Mouse (Mus musculus) CD4-positive, CD25-positive, alpha-beta regulatory T cell, adult 4 months (primary cell): ENCODE data around the gene Wdr17. TPM values are rescaled to one million over a fixed set of nuclear protein-coding genes. Genes with fewer than 3 reads are reported as not detected.

ENCODE experiments used
- ATAC-seq: one replicate; pipeline ENCODE4 v1.8.0; 2017
- polyA plus RNA-seq, 2 experiments: library from polyadenylated mRNA; unstranded; fragments of 100-300 nt; shearing (Covaris generic); gene quantifications; one replicate each; pipeline ENCODE4 v1.2.1; 2017

Gene Wdr17
- not detected for polyA plus RNA-seq

- ATAC-seq: no peak
Measured at GRCm38 (mm10) chr8:54886987-54887785, at the start of gene Wdr17. Gene Wdr17, minus strand, starts transcription at chr8:54887184.

- ATAC-seq: no peak
Measured at GRCm38 (mm10) chr8:54932306-54932705, 45.3 kb upstream of the Wdr17 start.

- no peak for ATAC-seq
Measured at GRCm38 (mm10) chr8:54924936-54925335, 38.0 kb upstream of the Wdr17 start.

GRCm38 (mm10) chr8:54922160-54922855 lies 35.3 kb upstream of the Wdr17 start:
- ATAC-seq: no peak

- ATAC-seq: no peak
Measured at GRCm38 (mm10) chr8:54917710-54918109, 30.7 kb upstream of the Wdr17 start.

GRCm38 (mm10) chr8:54912891-54913290 lies 25.9 kb upstream of the Wdr17 start:
- no peak for ATAC-seq

GRCm38 (mm10) chr8:54899444-54899843 lies 12.5 kb upstream of the Wdr17 start:
- no peak for ATAC-seq

GRCm38 (mm10) chr8:54894637-54895322 lies 7.8 kb upstream of the Wdr17 start:
- no peak for ATAC-seq

- no peak for ATAC-seq
Measured at GRCm38 (mm10) chr8:54894180-54894579, 7.2 kb upstream of the Wdr17 start.

- no peak for ATAC-seq
Measured at GRCm38 (mm10) chr8:54886560-54886959, 424 bp downstream of the Wdr17 start.

GRCm38 (mm10) chr8:54876458-54876857 lies 10.5 kb downstream of the Wdr17 start:
- no peak for ATAC-seq

GRCm38 (mm10) chr8:54864761-54865064 lies 22.3 kb downstream of the Wdr17 start:
- no peak for ATAC-seq

GRCm38 (mm10) chr8:54864038-54864760 lies 22.8 kb downstream of the Wdr17 start:
- ATAC-seq: no peak

- ATAC-seq: no peak
Measured at GRCm38 (mm10) chr8:54836029-54836959, 50.7 kb downstream of the Wdr17 start.

- ATAC-seq: no peak
Measured at GRCm38 (mm10) chr8:54829794-54830426, 57.1 kb downstream of the Wdr17 start.

GRCm38 (mm10) chr8:54827974-54828373 lies 59.0 kb downstream of the Wdr17 start:
- ATAC-seq: no peak

GRCm38 (mm10) chr8:54822956-54823355 lies 64.0 kb downstream of the Wdr17 start:
- ATAC-seq: no peak

- ATAC-seq: no peak
Measured at GRCm38 (mm10) chr8:54818651-54819050, 68.3 kb downstream of the Wdr17 start.

GRCm38 (mm10) chr8:54808217-54808616 lies 78.8 kb downstream of the Wdr17 start:
- no peak for ATAC-seq

- no peak for ATAC-seq
Measured at GRCm38 (mm10) chr8:54806173-54806572, 80.8 kb downstream of the Wdr17 start.

- ATAC-seq: no peak
Measured at GRCm38 (mm10) chr8:54792699-54793061, 94.3 kb downstream of the Wdr17 start.
